Mouse (Mus musculus): ENCODE results near the gene Tollip. TPM values are rescaled to one million over a fixed set of nuclear protein-coding genes. Genes with fewer than 3 reads are reported as not detected.

Gene Tollip
- total RNA-seq, 1 experiment = 28.3 TPM

DNA sequence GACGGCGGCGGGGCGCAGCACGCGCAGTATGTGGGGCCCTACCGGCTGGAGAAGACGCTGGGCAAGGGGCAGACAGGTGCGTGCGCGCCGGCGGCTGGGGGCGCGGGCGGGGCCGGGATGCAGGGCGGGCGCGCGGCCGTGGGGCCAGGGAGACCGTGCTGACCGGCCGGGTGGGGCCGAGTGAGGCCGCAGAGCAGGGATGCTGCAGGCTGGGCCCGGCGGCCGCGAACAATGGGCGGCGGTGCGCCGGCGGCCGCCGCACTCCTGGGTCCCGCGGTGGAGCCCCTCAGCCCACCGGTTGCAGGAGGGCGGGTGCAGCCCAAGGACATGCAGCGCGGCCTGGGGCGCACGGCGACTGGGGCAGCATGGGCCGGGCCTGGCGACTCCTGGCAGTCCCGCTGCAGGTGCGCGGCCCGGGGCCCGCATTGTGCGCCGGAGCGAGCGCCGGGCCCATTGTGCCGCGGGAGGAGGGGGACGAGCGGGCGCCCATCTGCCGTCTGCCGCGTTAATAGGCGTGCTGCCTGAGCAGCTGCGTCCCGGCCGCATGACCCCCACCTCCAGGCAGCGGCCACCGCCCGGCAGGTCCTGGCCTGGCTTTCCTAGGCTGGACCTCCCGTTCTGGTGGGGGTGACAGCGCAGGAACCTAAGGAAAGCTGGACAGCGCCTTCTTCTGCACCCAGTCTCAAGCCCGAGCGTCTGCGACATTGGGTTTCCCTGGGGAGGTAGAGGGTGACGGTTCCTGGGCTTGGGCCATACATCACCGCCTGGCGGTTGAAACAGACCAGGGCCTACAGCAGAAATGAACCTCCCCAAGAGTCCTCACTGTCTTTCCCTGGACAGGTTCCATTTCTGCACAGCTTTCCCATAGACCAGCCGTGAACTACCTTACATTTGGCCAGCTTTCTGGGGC, 32.1 kb upstream of the Tollip start:
- Histone ChIP-seq H3K27ac (ENCODE audit: insufficient read depth, low read depth, low read length, poor library complexity, severe bottlenecking) (no peak overlapping the region), H3K4me1 (ENCODE audit: control insufficient read depth in 2 of 2, insufficient read depth in 2 of 2, low read length in 2 of 2, poor library complexity in 1 of 2) (no peaks in the 10 kb centered on the region), H3K9me3 (ENCODE audit: control insufficient read depth, insufficient read depth, low read depth, low read length) (no peaks in the 10 kb centered on the region), H3K36me3 (ENCODE audit: control insufficient read depth, insufficient read depth, low read length, poor library complexity, severe bottlenecking) (no peaks in the 10 kb centered on the region), H3K9ac (ENCODE audit: insufficient read depth, low read depth, low read length, poor library complexity, severe bottlenecking) (peak overlapping the region; percentile 74), H3K4me3 (ENCODE audit: insufficient read depth in 1 of 2, low read depth in 1 of 2, low read length in 2 of 2, poor library complexity in 1 of 2, severe bottlenecking in 1 of 2) (peak overlapping the region; percentile 78 to 85)
- in situ Hi-C loops (cut with MboI; ENCODE audit: low sequenced_read_pairs in 2 of 2, unreplicated experiment in 2 of 2) = no loop called here
- TF ChIP-seq HCFC1 (IDR thresholded peaks at IDR 0.05; ENCODE audit: borderline replicate concordance, insufficient read depth, low read length) (no peak), ZC3H11A (IDR thresholded peaks at IDR 0.05; ENCODE audit: borderline replicate concordance, low read depth, low read length) (no peak), ZNF384 (IDR thresholded peaks at IDR 0.05; ENCODE audit: low read depth, low read length) (no peak), MAFK (IDR thresholded peaks at IDR 0.05; ENCODE audit: insufficient read depth, low read depth, low read length) (no peak), CHD2 (IDR thresholded peaks at IDR 0.05; ENCODE audit: low read depth, low read length) (no peak)
- no peak for DNase-seq (ENCODE audit: low read depth, low spot score)

DNA sequence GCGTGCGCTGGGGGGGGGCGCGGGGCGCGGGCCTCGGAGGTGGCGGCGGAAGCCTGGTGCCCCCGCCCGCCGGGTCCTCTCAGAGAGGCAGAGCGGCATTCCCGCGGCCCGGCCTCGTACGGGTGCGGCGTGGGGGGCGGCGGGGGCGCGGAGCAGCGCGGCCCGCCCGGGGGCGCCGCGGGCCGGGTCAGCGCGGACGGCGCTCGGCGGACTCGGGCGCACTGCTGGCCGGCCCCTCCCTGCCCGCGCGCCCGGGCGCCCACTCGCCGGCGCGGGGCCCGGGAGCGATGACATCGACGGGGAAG, 31.4 kb upstream of the Tollip start:
- in situ Hi-C loops (cut with MboI; ENCODE audit: low sequenced_read_pairs in 2 of 2, unreplicated experiment in 2 of 2) = no loop called here
- TF ChIP-seq CHD2 (IDR thresholded peaks at IDR 0.05; ENCODE audit: low read depth, low read length) (no peak), MAFK (IDR thresholded peaks at IDR 0.05; ENCODE audit: insufficient read depth, low read depth, low read length) (no peak), HCFC1 (IDR thresholded peaks at IDR 0.05; ENCODE audit: borderline replicate concordance, insufficient read depth, low read length) (no peak), ZNF384 (IDR thresholded peaks at IDR 0.05; ENCODE audit: low read depth, low read length) (no peak), ZC3H11A (IDR thresholded peaks at IDR 0.05; ENCODE audit: borderline replicate concordance, low read depth, low read length) (no peak)
- peak overlapping the region; percentile 78 to 85; a peak in 3 of 4 replicates for H3K4me3 ChIP-seq (ENCODE audit: insufficient read depth in 1 of 2, low read depth in 1 of 2, low read length in 2 of 2, poor library complexity in 1 of 2, severe bottlenecking in 1 of 2)
- H3K4me1 ChIP-seq (ENCODE audit: control insufficient read depth in 2 of 2, insufficient read depth in 2 of 2, low read length in 2 of 2, poor library complexity in 1 of 2) = no peaks in the 10 kb centered on the region
- H3K36me3 ChIP-seq (ENCODE audit: control insufficient read depth, insufficient read depth, low read length, poor library complexity, severe bottlenecking) = no peaks in the 10 kb centered on the region
- no peaks in the 10 kb centered on the region for H3K9me3 ChIP-seq (ENCODE audit: control insufficient read depth, insufficient read depth, low read depth, low read length)
- peak overlapping the region; percentile 74 for H3K9ac ChIP-seq (ENCODE audit: insufficient read depth, low read depth, low read length, poor library complexity, severe bottlenecking)
- no peak overlapping the region for H3K27ac ChIP-seq (ENCODE audit: insufficient read depth, low read depth, low read length, poor library complexity, severe bottlenecking)
- DNase-seq (ENCODE audit: low read depth, low spot score) = no peak

DNA sequence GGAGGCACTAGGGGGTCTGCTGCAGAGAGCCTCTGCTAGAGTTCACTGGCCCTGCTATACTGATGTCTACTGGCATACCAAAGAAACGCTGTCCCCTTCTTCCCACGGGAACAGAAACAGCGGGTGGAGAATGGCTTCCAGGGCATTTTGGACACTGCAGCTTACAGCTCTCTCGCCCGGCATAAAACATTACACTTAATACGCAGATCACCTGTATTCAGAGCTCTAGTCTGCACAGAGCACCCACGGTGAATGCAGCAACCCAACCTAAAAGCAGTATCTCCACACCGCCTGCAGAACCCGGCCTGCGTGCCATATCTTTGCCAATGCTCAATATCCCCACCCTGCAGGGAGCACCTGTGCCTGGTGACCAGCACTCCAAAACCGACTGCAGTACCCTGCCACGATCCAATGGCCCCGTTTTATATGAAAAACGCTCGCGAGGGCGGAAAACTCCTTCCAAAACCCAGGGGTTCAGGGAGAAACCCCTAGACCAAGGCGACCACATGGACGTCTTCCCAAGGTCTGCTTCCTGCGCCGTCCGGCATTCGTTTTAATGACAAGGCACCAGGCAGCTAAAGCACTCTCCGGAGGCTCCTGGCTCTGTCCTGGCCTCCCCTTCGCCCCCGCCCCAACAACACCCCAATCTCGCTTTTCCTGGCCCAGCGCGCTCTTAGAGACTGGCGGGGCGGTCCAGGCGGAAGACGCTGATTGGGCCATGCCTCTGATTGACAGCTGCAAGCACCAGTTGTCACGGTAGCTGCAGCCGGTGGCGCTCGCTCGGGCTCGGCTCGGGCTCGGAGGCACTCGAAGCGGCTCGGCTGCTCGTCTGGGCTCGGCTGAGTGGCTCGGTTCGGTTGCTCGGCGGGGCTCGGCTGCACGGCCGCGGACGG, 30.8 kb upstream of the Tollip start, which contains the start of gene Brsk2:
TSS of gene Brsk2 (plus strand) at position 846 of the 893 bp plus-strand sequence.
- Histone ChIP-seq H3K4me1 (ENCODE audit: control insufficient read depth in 2 of 2, insufficient read depth in 2 of 2, low read length in 2 of 2, poor library complexity in 1 of 2) (no peaks in the 10 kb centered on the region), H3K4me3 (ENCODE audit: insufficient read depth in 1 of 2, low read depth in 1 of 2, low read length in 2 of 2, poor library complexity in 1 of 2, severe bottlenecking in 1 of 2) (peak within 1 kb of the TSS; percentile 78 to 85), H3K9ac (ENCODE audit: insufficient read depth, low read depth, low read length, poor library complexity, severe bottlenecking) (peak within 1 kb of the TSS; percentile 74), H3K36me3 (ENCODE audit: control insufficient read depth, insufficient read depth, low read length, poor library complexity, severe bottlenecking) (no peaks in the 10 kb centered on the region), H3K9me3 (ENCODE audit: control insufficient read depth, insufficient read depth, low read depth, low read length) (no peaks in the 10 kb centered on the region), H3K27ac (ENCODE audit: insufficient read depth, low read depth, low read length, poor library complexity, severe bottlenecking) (no peak within 1 kb of the TSS)
- TF ChIP-seq ZC3H11A (IDR thresholded peaks at IDR 0.05; ENCODE audit: borderline replicate concordance, low read depth, low read length) (no peak), CHD2 (IDR thresholded peaks at IDR 0.05; ENCODE audit: low read depth, low read length) (peak; percentile 87)
- in situ Hi-C loops (cut with MboI; ENCODE audit: low sequenced_read_pairs in 2 of 2, unreplicated experiment in 2 of 2) = no loop called here
- DNase-seq (ENCODE audit: low read depth, low spot score) = peak; percentile 75

DNA sequence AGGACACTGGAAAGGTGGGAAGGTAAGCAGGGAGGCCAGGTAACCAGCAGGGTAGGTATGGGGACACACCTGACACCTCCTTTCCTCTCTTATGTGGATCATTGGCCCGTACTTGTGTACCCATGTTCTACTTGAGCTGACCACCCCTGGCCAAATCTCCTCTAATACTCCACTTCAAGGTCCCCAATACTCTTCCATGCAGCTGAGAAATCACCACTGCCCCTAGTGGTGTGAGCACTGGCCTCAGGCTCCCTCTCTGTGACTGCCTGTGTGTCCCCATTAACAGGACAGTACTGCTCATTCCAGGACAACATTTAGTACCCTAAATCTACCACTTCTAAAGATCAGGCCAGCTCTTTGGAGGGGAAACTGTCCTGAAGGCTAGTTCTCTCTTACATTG, 29.7 kb upstream of the Tollip start:
- Histone ChIP-seq H3K36me3 (ENCODE audit: control insufficient read depth, insufficient read depth, low read length, poor library complexity, severe bottlenecking) (no peaks in the 10 kb centered on the region), H3K27ac (ENCODE audit: insufficient read depth, low read depth, low read length, poor library complexity, severe bottlenecking) (no peak overlapping the region), H3K9me3 (ENCODE audit: control insufficient read depth, insufficient read depth, low read depth, low read length) (no peaks in the 10 kb centered on the region), H3K4me1 (ENCODE audit: control insufficient read depth in 2 of 2, insufficient read depth in 2 of 2, low read length in 2 of 2, poor library complexity in 1 of 2) (no peaks in the 10 kb centered on the region), H3K4me3 (ENCODE audit: insufficient read depth in 1 of 2, low read depth in 1 of 2, low read length in 2 of 2, poor library complexity in 1 of 2, severe bottlenecking in 1 of 2) (no peak overlapping the region), H3K9ac (ENCODE audit: insufficient read depth, low read depth, low read length, poor library complexity, severe bottlenecking) (no peak overlapping the region)
- DNase-seq (ENCODE audit: low read depth, low spot score) = no peak
- in situ Hi-C loops (cut with MboI; ENCODE audit: low sequenced_read_pairs in 2 of 2, unreplicated experiment in 2 of 2) = no loop called here
- no peak for TF ChIP-seq HCFC1 (IDR thresholded peaks at IDR 0.05; ENCODE audit: borderline replicate concordance, insufficient read depth, low read length)

Measured in ES-E14 (cell line).